In genomic region chr11:36052091-36052490, GRCm38 (mm10) we compare ENCODE assay signal across 16 mouse cellular contexts.
"Had no signal": no experiment of that assay in that cellular context is flagged by ENCODE, and none has a peak within 500 bp of the region (broad histone marks: within the 10 kb centered on the region; RNA-seq: fewer than 3 reads in every experiment).

No protein-coding gene starts in this region.

- H3K9ac ChIP-seq: neural tube, embryonic 12.5 days; neural tube, embryonic 13.5 days; neural tube, embryonic 15.5 days; stomach, embryonic 15.5 days had no signal

- H3K4me2 ChIP-seq: neural tube, embryonic 12.5 days; neural tube, embryonic 13.5 days; neural tube, embryonic 15.5 days; stomach, embryonic 15.5 days had no signal

- H3K27ac ChIP-seq: neural tube, embryonic 12.5 days; neural tube, embryonic 13.5 days; neural tube, embryonic 15.5 days; stomach, embryonic 15.5 days; stomach, postnatal 0 days had no signal

- H3K36me3 ChIP-seq: neural tube, embryonic 12.5 days; stomach, embryonic 15.5 days had no signal

- H3K4me1 ChIP-seq: neural tube, embryonic 15.5 days; stomach, embryonic 15.5 days had no signal

- H3K27me3 ChIP-seq: neural tube, embryonic 12.5 days; neural tube, embryonic 13.5 days; neural tube, embryonic 15.5 days had no signal

- H3K4me3 ChIP-seq: neural tube, embryonic 12.5 days; neural tube, embryonic 13.5 days; neural tube, embryonic 15.5 days; stomach, embryonic 15.5 days had no signal

- H3K9me3 ChIP-seq: neural tube, embryonic 12.5 days; neural tube, embryonic 13.5 days; neural tube, embryonic 15.5 days; stomach, embryonic 15.5 days had no signal

- DNase-seq: retina, postnatal 1 day; right cerebral cortex, postnatal 14 days; right cerebral cortex, postnatal 25 days; right cerebral cortex, postnatal 4 days; spleen, adult 18-20 months; thymus, adult 18-20 months; thymus, adult 2 months; thymus, postnatal 14 days; thymus, postnatal 25 days; thymus, postnatal 36 days; thymus, postnatal 4 days had no signal
